Mouse (Mus musculus): ENCODE data around the gene Fry. TPM values are rescaled to one million over a fixed set of nuclear protein-coding genes. Genes with fewer than 3 reads are reported as not detected.
A peak's percentile ranks its signal among the peaks of the same experiment; 100 is the strongest.

Fry gene
- polyA plus RNA-seq, 1 experiment from 2014 or later = 14.7 TPM

- no peak for DNase-seq (ENCODE audit: low spot score)
- no peak overlapping the region for H3K4me3 ChIP-seq
- WGBS = 88% methylated on average over 9 of the region's 9 CpGs
- no peaks in the 10 kb centered on the region for H3K4me1 ChIP-seq
- H3K9me3 ChIP-seq = 0 out of 2 replicates have a peak, but pooled peaks cover 2% of the 10 kb centered on the region
- H3K36me3 ChIP-seq = no peaks in the 10 kb centered on the region
- no peak overlapping the region for H3K27ac ChIP-seq
- no peaks in the 10 kb centered on the region for H3K27me3 ChIP-seq (ENCODE audit: insufficient read depth, poor library complexity, severe bottlenecking)
Observed at GRCm38 (mm10) chr5:150137772-150138451, 19.5 kb downstream of the Fry start.

DNA sequence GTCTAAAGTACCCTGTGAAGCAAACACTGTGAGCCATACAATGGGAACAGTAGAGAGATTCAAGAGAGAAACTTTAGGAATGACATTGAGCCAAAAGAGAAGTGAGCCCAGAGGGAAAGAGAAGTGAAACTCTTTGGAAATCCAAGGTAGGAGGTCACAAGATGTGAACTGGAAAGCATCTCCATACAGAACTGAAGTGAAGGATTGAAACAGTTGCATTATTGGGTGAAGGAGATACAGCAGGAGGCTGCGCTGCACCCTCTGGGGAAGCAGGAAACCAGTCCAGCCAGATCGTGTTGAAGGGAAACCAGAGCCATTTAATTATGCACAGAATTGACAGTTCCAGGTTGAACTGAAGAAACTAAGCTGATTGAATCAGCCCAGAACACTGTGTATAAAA is 22.1 kb downstream of the Fry start:
- H3K4me3 ChIP-seq = no peak overlapping the region
- H3K27me3 ChIP-seq (ENCODE audit: insufficient read depth, poor library complexity, severe bottlenecking) = no peaks in the 10 kb centered on the region
- 69% methylated on average over 2 of the region's 2 CpGs for WGBS
- H3K4me1 ChIP-seq = peaks cover 11% of the 10 kb centered on the region
- H3K9me3 ChIP-seq = 0 out of 2 replicates have a peak, but pooled peaks cover 2% of the 10 kb centered on the region
- DNase-seq (ENCODE audit: low spot score) = no peak
- H3K27ac ChIP-seq = no peak overlapping the region
- H3K36me3 ChIP-seq = no peaks in the 10 kb centered on the region

DNA sequence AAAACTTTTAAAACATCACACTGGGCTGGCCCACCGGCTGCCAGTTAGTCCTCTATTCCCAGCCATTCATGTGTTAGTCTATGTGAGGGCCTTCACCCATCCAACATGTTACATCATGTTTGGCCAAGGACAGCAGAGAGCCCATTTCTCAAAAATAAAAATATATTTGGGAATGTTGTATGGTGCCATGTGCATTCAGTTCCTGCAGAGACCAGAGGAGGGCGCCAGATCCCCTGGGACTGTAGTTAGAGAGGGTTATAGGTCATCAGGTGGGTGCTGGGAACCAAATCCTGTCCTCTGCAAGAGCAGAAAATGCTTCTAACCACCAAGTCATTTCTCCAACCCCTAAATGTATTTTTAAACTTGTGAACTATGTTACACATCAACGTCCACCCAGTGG is 27.5 kb downstream of the Fry start:
- no peak overlapping the region for H3K27ac ChIP-seq
- no peaks in the 10 kb centered on the region for H3K36me3 ChIP-seq
- H3K27me3 ChIP-seq (ENCODE audit: insufficient read depth, poor library complexity, severe bottlenecking) = no peaks in the 10 kb centered on the region
- no peak overlapping the region for H3K4me3 ChIP-seq
- DNase-seq (ENCODE audit: low spot score) = no peak
- WGBS = 84% methylated on average over 3 of the region's 3 CpGs
- H3K4me1 ChIP-seq = peaks cover 18% of the 10 kb centered on the region
- no peaks in the 10 kb centered on the region for H3K9me3 ChIP-seq

DNA sequence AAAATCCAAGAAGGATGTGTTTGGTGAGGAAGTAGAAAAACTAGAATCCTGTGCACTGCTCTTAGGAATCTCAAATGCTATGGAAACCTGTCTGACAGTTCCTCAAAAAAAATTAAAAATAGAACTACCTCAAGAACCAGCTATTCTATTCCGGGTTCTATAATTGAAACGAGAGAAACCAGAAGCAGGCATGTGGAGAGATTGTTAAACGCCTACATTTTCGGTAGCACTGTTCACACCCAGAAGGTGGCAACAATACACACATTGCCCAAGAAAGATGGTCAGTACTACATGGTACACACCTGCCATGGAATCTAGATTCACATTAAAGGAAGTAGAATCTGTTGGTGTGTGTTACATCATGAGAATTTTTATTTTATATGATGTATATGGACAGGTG is 28.2 kb downstream of the Fry start:
- H3K27me3 ChIP-seq (ENCODE audit: insufficient read depth, poor library complexity, severe bottlenecking) = no peaks in the 10 kb centered on the region
- H3K36me3 ChIP-seq = no peaks in the 10 kb centered on the region
- H3K9me3 ChIP-seq = no peaks in the 10 kb centered on the region
- H3K4me1 ChIP-seq = peaks cover 18% of the 10 kb centered on the region
- no peak overlapping the region for H3K27ac ChIP-seq
- 82% methylated on average over 4 of the region's 4 CpGs for WGBS
- DNase-seq (ENCODE audit: low spot score) = no peak
- H3K4me3 ChIP-seq = no peak overlapping the region

GRCm38 (mm10) chr5:150149725-150150124 is 31.3 kb downstream of the Fry start:
- no peak overlapping the region for H3K4me3 ChIP-seq
- H3K36me3 ChIP-seq = no peaks in the 10 kb centered on the region
- 0 out of 2 replicates have a peak overlapping the region, but pooled peaks have one; percentile 42 for H3K27ac ChIP-seq
- 42% methylated on average over 11 of the region's 11 CpGs for WGBS
- DNase-seq (ENCODE audit: low spot score) = no peak
- peaks cover 14% of the 10 kb centered on the region for H3K4me1 ChIP-seq
- no peaks in the 10 kb centered on the region for H3K9me3 ChIP-seq
- H3K27me3 ChIP-seq (ENCODE audit: insufficient read depth, poor library complexity, severe bottlenecking) = no peaks in the 10 kb centered on the region

DNA sequence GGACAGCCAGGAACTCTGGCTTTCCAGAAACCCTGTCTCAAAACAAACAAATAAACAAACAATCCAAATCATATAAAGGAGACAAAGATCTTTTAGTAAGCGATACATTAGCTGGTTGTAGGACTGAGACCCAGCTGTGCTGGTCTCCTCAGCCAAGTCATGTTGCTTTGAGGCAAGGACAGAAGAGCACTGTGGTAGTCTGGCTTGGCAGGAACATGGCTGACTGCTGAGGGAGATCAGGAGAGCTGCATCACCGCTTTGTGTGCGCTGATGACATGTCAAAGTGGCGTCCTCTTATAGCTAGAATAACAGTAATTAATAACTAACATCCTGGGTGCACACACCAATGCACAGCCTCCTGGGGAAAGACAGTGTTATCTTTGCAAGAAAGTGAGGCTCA is 32.5 kb downstream of the Fry start:
- H3K27ac ChIP-seq = no peak overlapping the region
- no peaks in the 10 kb centered on the region for H3K36me3 ChIP-seq
- no peak for DNase-seq (ENCODE audit: low spot score)
- no peaks in the 10 kb centered on the region for H3K9me3 ChIP-seq
- H3K4me3 ChIP-seq = no peak overlapping the region
- WGBS = 92% methylated on average over 4 of the region's 4 CpGs
- peaks cover 16% of the 10 kb centered on the region for H3K4me1 ChIP-seq
- H3K27me3 ChIP-seq (ENCODE audit: insufficient read depth, poor library complexity, severe bottlenecking) = no peaks in the 10 kb centered on the region

DNA sequence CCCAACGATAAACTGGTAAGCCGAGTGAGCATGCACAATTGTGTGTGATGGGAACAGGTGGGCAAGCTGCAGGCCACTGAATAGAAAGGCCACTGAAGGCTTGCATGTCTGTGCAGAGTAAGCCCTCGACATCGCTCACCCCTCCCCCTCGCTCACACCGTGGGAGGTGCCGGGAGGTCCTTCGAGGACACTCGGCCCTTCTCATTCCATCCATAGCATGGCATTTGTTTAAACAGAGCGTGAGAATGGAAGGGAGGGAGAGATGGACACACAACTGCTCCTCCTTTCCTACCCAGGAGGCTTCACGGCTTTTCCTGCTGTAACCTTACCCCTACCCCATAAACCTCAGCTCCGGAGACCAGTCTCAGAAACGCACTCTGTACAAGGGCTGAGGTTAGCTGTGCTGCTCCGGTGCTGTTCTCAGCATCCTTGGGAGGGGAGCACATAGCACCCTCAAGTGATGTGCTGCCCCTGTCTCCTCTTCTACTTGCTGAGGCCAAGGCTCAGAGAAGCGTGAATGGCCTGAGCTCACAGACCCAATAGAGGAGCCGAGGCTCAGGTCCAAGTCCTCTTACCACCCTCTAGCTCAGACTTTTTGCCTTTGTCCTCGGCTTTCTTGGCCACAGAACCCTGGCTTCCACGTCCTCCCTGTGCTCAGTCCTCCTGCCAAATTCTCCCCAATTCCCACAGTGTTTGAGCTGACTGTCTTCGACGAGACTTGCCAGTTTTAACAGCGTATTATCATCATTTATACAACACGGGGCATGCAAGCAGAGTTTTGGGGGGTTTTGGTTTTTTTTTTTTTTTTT is 33.8 kb downstream of the Fry start:
- H3K4me3 ChIP-seq = no peak overlapping the region
- WGBS = 68% methylated on average over 22 of the region's 22 CpGs
- H3K27ac ChIP-seq = no peak overlapping the region

DNA sequence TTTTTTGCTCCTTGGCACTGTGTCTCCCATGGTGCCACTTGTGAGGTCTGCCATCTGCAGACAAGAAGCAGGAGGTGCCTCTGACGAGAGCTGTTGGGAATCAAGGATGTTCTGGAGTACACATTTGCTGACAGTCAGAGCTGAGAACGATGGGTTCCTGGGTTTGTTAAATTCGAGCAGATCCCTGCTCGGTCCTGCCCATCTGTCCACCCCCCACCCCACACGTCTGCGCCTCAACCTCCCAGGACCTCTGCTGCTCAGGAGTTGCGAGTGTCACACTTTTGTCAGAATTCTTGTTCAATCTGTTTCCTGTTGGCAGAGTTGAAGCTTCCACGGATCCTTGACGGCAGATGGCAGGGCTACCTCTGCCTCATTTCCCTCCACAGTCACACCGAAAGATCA is 34.4 kb downstream of the Fry start:
- H3K36me3 ChIP-seq = no peaks in the 10 kb centered on the region
- H3K27me3 ChIP-seq (ENCODE audit: insufficient read depth, poor library complexity, severe bottlenecking) = no peaks in the 10 kb centered on the region
- H3K4me3 ChIP-seq = no peak overlapping the region
- DNase-seq (ENCODE audit: low spot score) = no peak
- H3K4me1 ChIP-seq = peaks cover 16% of the 10 kb centered on the region
- H3K9me3 ChIP-seq = no peaks in the 10 kb centered on the region
- WGBS = 67% methylated on average over 10 of the region's 10 CpGs
- no peak overlapping the region for H3K27ac ChIP-seq

More for the DNA sequence above, 33.8 kb downstream of the Fry start:
- Histone ChIP-seq H3K27me3 (ENCODE audit: insufficient read depth, poor library complexity, severe bottlenecking) (no peaks in the 10 kb centered on the region), H3K36me3 (no peaks in the 10 kb centered on the region), H3K9me3 (no peaks in the 10 kb centered on the region), H3K4me1 (peaks cover 16% of the 10 kb centered on the region)
- DNase-seq (ENCODE audit: low spot score) = no peak

DNA sequence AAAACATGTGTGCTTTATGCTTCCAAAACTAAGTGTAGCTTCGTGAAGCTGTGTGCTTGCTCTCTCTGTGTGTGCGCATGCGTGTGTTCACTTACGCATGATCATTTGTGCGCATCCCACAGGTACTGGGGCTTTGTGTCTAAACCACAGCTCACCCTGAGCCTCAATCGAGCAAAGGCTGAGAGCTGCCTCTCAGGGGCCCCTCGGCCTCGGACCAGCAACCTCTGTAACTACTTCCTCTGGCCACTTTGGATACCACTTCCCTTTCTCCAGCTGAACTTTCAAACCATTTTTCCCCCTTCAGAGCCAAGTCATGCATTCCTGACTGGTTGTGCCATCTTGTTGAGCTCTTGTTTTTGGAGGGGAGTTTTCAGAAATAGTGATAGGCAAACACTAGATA is 36.9 kb downstream of the Fry start:
- Histone ChIP-seq H3K9me3 (no peaks in the 10 kb centered on the region), H3K27ac (no peak overlapping the region), H3K4me3 (no peak overlapping the region), H3K36me3 (no peaks in the 10 kb centered on the region), H3K4me1 (peaks cover 9% of the 10 kb centered on the region), H3K27me3 (ENCODE audit: insufficient read depth, poor library complexity, severe bottlenecking) (no peaks in the 10 kb centered on the region)
- DNase-seq (ENCODE audit: low spot score) = no peak
- 76% methylated on average over 8 of the region's 8 CpGs for WGBS

GRCm38 (mm10) chr5:150156063-150156786 is 37.8 kb downstream of the Fry start:
- no peaks in the 10 kb centered on the region for H3K36me3 ChIP-seq
- H3K4me1 ChIP-seq = peaks cover 9% of the 10 kb centered on the region
- no peak overlapping the region for H3K4me3 ChIP-seq
- DNase-seq (ENCODE audit: low spot score) = no peak
- H3K27me3 ChIP-seq (ENCODE audit: insufficient read depth, poor library complexity, severe bottlenecking) = no peaks in the 10 kb centered on the region
- 84% methylated on average over 16 of the region's 16 CpGs for WGBS
- no peak overlapping the region for H3K27ac ChIP-seq
- H3K9me3 ChIP-seq = no peaks in the 10 kb centered on the region

DNA sequence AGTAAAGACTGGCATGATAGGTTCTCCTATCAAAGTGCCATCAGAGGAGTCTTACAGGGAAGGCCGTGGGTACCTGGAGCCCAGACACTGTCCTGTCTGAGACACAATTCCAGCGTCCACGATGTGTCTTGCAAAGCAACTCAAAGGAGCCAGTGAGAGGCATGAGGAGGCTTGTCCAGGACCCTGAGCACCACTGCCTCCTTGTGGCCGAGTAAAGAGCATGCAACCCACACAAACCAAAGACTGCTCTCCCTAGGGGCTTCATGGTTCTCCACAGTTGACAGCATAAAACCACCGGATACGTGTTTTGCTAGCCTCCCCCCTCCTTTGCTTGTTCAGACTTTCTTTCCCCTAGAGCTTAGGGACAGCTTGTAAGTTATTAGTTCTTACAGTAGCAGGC is 39.2 kb downstream of the Fry start:
- 36% methylated on average over 6 of the region's 6 CpGs for WGBS
- no peak overlapping the region for H3K27ac ChIP-seq
- H3K27me3 ChIP-seq (ENCODE audit: insufficient read depth, poor library complexity, severe bottlenecking) = no peaks in the 10 kb centered on the region
- H3K9me3 ChIP-seq = no peaks in the 10 kb centered on the region
- no peak overlapping the region for H3K4me3 ChIP-seq
- H3K4me1 ChIP-seq = 0 out of 2 replicates have a peak, but pooled peaks cover 4% of the 10 kb centered on the region
- no peaks in the 10 kb centered on the region for H3K36me3 ChIP-seq
- DNase-seq (ENCODE audit: low spot score) = no peak

DNA sequence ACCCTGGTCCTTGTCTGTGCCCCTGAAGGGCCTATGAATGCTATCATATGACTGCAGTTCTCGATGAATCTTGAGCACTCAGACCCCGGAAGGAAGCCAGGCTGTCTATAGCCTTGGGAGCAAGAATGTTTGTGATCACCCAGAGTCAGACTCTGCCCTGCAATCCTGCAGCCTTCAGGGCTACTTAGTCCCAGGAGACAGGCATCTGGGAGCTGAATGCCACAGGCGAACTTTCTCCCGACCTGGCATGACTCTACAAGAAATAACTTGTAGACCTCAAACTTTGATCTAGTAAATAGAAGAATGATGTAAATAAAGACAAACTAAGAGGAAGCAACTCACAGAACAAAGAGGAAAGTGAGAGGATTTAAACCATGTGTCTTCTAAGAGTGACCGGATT is 40.7 kb downstream of the Fry start:
- H3K36me3 ChIP-seq = no peaks in the 10 kb centered on the region
- no peak overlapping the region for H3K4me3 ChIP-seq
- no peaks in the 10 kb centered on the region for H3K27me3 ChIP-seq (ENCODE audit: insufficient read depth, poor library complexity, severe bottlenecking)
- DNase-seq (ENCODE audit: low spot score) = no peak
- 0 out of 2 replicates have a peak, but pooled peaks cover 4% of the 10 kb centered on the region for H3K4me1 ChIP-seq
- WGBS = 63% methylated on average over 5 of the region's 5 CpGs
- no peaks in the 10 kb centered on the region for H3K9me3 ChIP-seq
- no peak overlapping the region for H3K27ac ChIP-seq

GRCm38 (mm10) chr5:150161193-150161592 is 42.7 kb downstream of the Fry start:
- Histone ChIP-seq H3K27me3 (ENCODE audit: insufficient read depth, poor library complexity, severe bottlenecking) (no peaks in the 10 kb centered on the region), H3K9me3 (no peaks in the 10 kb centered on the region), H3K4me3 (no peak overlapping the region), H3K27ac (no peak overlapping the region), H3K4me1 (no peaks in the 10 kb centered on the region), H3K36me3 (no peaks in the 10 kb centered on the region)
- no peak for DNase-seq (ENCODE audit: low spot score)
- 85% methylated on average over 6 of the region's 6 CpGs for WGBS

All from heart, embryonic 10.5 days (tissue).